Mouse (Mus musculus): Measurements from ENCODE around the gene Raver2. TPM values are rescaled to one million over a fixed set of nuclear protein-coding genes. Genes with fewer than 3 reads are reported as not detected.
"Not testable (repeated sequence)": the region's sequence is repeated elsewhere in the genome, so short reads cannot be mapped to it uniquely, and the experiment has no call there.

Raver2 gene
- total RNA-seq, 1 experiment from 2014 or later, result 0.64 TPM

- not testable (repeated sequence) for ATAC-seq (replicated peaks; ENCODE audit: low read depth, poor library complexity, severe bottlenecking)
Measured at GRCm38 (mm10) chr4:101090630-101091029, 21.8 kb downstream of the Raver2 start.

DNA sequence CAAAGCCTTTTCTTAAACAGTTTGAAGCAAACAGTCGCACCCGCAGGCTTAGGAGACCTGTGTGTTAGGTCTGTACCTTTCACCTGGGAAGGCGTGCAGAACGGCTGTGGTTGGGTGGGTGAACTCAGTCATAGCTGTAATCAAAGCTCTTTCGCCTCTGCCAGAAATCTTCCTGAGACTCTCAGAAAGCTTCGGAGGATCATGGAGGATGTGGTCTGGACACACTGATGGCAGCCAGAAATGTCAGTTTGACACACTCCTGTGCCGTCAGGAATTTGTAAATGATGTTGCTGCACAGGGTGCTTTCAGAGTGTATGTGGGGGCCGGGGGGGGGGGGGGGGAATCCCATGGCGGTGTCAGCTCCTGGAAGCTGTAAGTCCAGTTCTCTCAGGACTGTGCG is 24.5 kb downstream of the Raver2 start:
- no peak for ATAC-seq (replicated peaks; ENCODE audit: low read depth, poor library complexity, severe bottlenecking)

DNA sequence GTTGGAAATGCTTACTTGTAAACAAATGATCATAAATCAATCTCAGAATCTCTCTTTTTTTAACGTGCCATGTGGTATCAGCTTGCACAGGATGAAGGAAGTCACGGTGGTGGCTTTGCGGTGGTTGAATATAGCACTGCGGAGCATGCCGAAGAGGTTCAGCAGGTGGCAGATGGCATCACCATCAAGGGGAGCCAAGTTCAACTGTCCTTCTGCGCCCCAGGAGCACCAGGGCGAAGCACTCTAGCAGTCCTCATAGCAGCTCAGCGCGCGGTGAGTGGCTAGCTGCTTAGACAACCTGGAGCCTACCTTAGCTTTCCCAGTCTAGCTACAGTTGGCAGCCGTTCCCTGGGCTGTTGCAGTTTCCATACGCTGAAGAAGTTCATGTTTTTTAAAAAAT is 38.3 kb downstream of the Raver2 start:
- ATAC-seq (replicated peaks; ENCODE audit: low read depth, poor library complexity, severe bottlenecking), result no peak

DNA sequence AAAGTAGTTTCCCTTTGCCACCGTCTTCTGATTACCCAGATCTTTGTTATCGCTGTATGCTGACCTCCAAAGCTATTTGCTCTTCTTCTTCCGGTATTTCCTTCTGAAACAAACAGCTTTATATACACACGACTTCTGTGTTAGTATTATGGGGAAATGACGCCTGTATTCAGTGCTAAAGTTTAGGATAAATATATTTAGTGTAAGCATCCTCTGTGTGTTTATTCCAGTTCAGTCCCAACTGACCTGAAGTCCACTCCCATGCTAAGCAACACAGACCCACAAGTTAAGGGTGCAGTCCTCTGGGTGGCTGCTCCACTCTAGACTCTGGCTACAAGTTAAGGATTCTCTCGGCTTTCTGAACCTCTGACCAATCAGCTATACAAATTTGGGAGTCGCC is 52.2 kb downstream of the Raver2 start:
- no peak for ATAC-seq (replicated peaks; ENCODE audit: low read depth, poor library complexity, severe bottlenecking)

- ATAC-seq (replicated peaks; ENCODE audit: low read depth, poor library complexity, severe bottlenecking), result no peak
Measured at GRCm38 (mm10) chr4:101135013-101135412, 66.2 kb downstream of the Raver2 start.

GRCm38 (mm10) chr4:101135909-101136308 is 67.1 kb downstream of the Raver2 start:
- no peak for ATAC-seq (replicated peaks; ENCODE audit: low read depth, poor library complexity, severe bottlenecking)

DNA sequence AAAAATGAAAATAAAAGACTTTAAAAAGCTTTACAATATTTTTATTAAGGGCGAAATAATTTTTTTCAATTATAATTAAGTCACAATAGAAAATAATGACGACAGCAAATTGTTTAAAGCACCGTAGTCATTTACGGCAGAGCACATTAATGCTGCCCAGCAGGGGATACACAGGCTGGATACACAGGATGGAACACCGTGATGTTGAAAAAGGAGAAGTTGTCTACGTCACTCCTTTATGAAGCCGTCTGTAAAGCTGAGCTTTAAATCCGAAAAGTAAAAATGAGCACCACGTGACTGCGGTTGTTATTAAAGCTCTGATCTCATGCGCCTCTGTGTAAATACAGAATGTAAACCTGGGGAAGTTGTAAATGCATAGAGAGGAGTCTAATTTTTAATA is 69.2 kb downstream of the Raver2 start:
- peak; percentile 77 for ATAC-seq (replicated peaks; ENCODE audit: low read depth, poor library complexity, severe bottlenecking)

- ATAC-seq (replicated peaks; ENCODE audit: low read depth, poor library complexity, severe bottlenecking), result no peak
Measured at GRCm38 (mm10) chr4:101141768-101142167, 73.0 kb downstream of the Raver2 start.

- no peak for ATAC-seq (replicated peaks; ENCODE audit: low read depth, poor library complexity, severe bottlenecking)
Measured at GRCm38 (mm10) chr4:101143901-101144300, 75.1 kb downstream of the Raver2 start.

DNA sequence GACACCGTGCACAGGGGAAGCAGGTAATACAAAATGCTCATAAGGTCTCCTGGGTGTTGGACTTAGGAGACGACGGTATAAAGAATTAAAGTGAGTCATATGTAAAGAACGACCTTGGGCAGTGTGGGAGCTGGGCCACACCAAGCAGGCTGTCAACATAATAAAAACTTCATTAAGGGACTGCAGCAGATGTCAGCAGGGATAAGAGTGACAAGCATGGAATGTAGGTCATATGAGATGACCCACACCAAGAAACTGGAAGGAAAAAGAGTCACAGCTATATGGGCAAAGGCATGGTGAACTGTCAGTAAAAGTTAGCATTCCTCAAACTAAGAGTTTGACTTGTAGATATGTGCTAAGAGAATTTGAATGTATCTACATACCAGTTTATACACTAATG is 75.6 kb downstream of the Raver2 start:
- ATAC-seq (replicated peaks; ENCODE audit: low read depth, poor library complexity, severe bottlenecking), result no peak

- ATAC-seq (replicated peaks; ENCODE audit: low read depth, poor library complexity, severe bottlenecking), result no peak
Measured at GRCm38 (mm10) chr4:101144790-101145189, 76.0 kb downstream of the Raver2 start.

DNA sequence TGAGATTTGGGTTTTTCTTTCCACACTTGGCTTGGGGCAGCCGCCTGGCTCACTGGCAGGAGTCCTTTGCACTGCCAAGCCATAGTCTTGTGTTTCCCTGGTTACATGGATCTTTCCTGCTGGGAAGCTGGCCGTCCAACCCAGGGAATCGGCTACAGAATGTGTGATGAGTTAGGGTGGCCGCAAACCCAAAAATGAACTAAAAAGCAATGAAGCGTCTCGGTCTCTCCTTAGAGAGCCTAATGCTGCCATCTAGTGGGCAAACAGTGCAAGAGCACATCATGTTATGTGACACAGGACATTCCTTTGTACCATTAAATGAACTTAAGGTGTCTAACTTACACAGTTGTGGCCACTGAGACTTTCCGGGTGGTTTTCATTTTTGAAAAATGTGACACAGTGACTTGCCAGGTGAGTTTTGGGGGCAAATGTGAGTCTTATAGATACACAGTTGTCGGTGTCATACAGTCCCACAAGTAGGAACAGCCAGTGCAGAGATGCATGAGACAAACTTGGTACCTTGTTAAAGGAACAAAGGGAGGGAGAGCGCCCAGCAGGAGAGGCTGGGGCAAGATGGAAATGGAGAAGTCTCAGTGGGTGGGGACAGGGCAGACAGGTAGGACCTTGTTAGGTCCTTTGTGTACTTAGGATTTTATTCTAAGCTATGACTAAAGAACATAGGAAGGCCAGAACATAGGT is 77.4 kb downstream of the Raver2 start:
- ATAC-seq (replicated peaks; ENCODE audit: low read depth, poor library complexity, severe bottlenecking), result peak; percentile 74

GRCm38 (mm10) chr4:101146891-101147655 is 78.3 kb downstream of the Raver2 start:
- ATAC-seq (replicated peaks; ENCODE audit: low read depth, poor library complexity, severe bottlenecking), result no peak

GRCm38 (mm10) chr4:101155541-101155940 is 86.8 kb downstream of the Raver2 start:
- peak; percentile 97 for ATAC-seq (replicated peaks; ENCODE audit: low read depth, poor library complexity, severe bottlenecking)

DNA sequence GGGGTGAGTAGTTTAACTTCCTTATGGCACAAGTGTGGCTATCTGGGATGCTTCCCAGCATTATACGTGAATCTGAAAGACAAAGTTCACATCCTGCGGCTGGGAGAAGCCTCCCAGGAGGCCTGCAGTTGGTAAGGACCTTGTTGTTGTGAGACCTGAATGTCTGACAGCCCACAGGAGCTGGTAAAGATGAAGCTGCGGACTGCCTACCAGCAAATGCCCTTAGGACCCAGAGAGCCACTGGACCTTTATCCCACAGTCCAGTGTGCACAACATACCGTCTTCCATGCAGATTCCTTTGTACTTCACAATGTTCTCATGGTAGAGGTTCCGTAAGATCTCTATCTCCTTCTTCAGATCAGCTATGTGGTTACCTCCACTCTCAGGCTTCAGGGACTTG is 88.7 kb downstream of the Raver2 start:
- no peak for ATAC-seq (replicated peaks; ENCODE audit: low read depth, poor library complexity, severe bottlenecking)

- no peak for ATAC-seq (replicated peaks; ENCODE audit: low read depth, poor library complexity, severe bottlenecking)
Measured at GRCm38 (mm10) chr4:101158282-101158681, 89.5 kb downstream of the Raver2 start.

- ATAC-seq (replicated peaks; ENCODE audit: low read depth, poor library complexity, severe bottlenecking), result peak; percentile 39
Measured at GRCm38 (mm10) chr4:101159191-101159764, 90.5 kb downstream of the Raver2 start.

DNA sequence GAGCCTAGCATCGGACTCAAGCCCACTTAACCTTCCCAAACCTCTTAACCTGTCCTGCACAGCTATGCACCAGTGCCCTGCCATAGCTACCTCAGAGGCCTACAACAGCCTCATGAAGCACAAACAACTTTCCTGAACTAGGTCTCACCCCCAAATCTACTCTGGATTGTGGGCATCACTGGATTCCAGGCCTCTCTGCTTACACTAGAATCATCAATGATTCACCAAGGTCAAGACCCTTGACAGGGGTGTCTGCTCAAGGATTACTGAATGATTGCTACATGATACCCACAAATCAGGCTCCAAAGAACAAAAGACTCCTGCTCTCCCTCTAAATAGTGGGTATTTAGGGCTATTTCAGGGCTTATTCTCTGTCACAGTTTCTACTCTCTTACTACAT is 92.0 kb downstream of the Raver2 start:
- no peak for ATAC-seq (replicated peaks; ENCODE audit: low read depth, poor library complexity, severe bottlenecking)

DNA sequence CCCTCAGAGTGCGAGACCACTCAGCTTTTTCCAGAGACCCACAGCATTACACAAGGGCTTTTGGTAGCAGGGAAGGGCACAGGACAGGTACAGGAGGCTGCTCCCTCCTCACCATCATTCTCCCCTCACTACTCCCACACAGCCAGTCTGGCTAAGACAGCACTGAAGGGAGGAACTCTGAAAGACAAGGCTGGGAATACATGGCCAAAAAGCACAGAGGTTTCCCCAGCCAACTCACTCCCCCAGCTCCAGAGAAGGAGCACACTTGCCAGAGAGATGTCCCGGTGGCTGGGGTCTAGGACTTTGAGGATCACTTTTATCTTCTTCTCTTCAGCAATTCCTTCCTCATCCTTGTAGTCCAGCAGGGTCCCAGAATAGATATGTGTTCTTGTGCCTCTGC is 95.4 kb downstream of the Raver2 start:
- no peak for ATAC-seq (replicated peaks; ENCODE audit: low read depth, poor library complexity, severe bottlenecking)

DNA sequence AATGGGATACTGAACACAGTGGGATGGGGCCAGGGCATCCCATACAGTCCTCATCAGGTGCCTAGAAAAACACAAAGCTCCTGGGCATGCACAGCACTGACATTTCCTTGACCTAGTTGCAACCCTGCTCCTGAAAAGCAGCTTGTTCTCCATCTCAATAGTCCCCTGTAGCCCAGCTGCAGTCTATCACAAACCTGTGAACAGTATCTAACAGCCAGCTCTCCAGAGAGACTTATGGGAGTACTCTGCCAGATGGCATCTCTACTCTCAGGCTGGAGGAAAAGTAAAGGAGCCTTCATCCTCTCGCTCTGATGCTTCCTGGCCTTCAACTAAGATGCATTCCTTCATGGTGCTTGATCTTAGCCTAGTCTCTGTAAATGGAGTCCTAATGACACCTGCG is 95.9 kb downstream of the Raver2 start:
- no peak for ATAC-seq (replicated peaks; ENCODE audit: low read depth, poor library complexity, severe bottlenecking)

DNA sequence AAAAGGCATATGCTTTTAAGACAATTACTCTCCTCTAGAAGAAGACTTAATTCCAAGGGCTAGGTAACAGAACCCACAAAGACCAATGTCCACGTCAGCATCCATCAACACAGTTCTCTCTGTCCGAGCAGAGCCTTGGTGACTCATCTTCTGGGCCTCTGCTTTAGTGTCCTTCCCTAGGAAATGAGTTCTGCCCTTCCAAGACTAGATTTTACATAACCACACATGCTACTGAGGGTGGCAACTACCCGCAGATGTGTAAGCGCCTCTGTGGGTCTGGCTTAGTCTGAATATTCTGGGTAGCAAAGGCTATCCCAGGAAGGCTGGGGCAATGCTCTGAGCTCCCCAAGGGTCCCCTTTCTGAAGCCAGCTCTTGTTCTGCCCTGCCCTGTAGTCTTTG is 97.0 kb downstream of the Raver2 start:
- no peak for ATAC-seq (replicated peaks; ENCODE audit: low read depth, poor library complexity, severe bottlenecking)

Data from common myeloid progenitor, adult 5-6 weeks (primary cell).